Mouse (Mus musculus) ES-Bruce4 (cell line): ENCODE data around the gene Iah1. TPM values are rescaled to one million over a fixed set of nuclear protein-coding genes. Genes with fewer than 3 reads are reported as not detected.

Experiments
- H3K27ac ChIP-seq: 2 replicates; pipeline ENCODE4 v1.5.1; 2012; ENCODE audit warnings: low read length, inconsistent platforms; ENCODE audit not compliant: insufficient read depth
- H3K27me3 ChIP-seq: 2 replicates; pipeline ENCODE4 v1.6.1; 2012; ENCODE audit warnings: mild to moderate bottlenecking, low read length, inconsistent platforms; ENCODE audit not compliant: control insufficient read depth, poor library complexity, insufficient read depth, severe bottlenecking
- H3K36me3 ChIP-seq: 2 replicates; pipeline ENCODE4 v1.6.1; 2012; ENCODE audit warnings: inconsistent platforms, mild to moderate bottlenecking, low read length, moderate library complexity; ENCODE audit not compliant: control insufficient read depth, poor library complexity, insufficient read depth, severe bottlenecking
- H3K4me1 ChIP-seq: one replicate; pipeline ENCODE4 v1.8.1; 2011; ENCODE audit warnings: low read length; ENCODE audit not compliant: control insufficient read depth, insufficient read depth
- H3K4me3 ChIP-seq: 2 replicates; pipeline ENCODE4 v1.5.1; 2011; ENCODE audit warnings: low read depth, mild to moderate bottlenecking, low read length
- H3K9ac ChIP-seq: 2 replicates; pipeline ENCODE4 v1.6.1; 2012; ENCODE audit warnings: low read depth, mild to moderate bottlenecking, inconsistent platforms; ENCODE audit not compliant: poor library complexity, severe bottlenecking
- H3K9me3 ChIP-seq: replicated peaks from 2 replicates; pipeline ENCODE4 v1.6.1; 2012; ENCODE audit warnings: mild to moderate bottlenecking, low read length, inconsistent platforms; ENCODE audit not compliant: control insufficient read depth, poor library complexity, insufficient read depth, severe bottlenecking
- CTCF ChIP-seq: IDR thresholded peaks from one replicate; pipeline ENCODE4 v1.8.1; 2011; ENCODE audit warnings: low read depth, low read length
- EP300 ChIP-seq: IDR thresholded peaks from 2 replicates; pipeline ENCODE4 v1.6.1; 2011; ENCODE audit warnings: low read depth, low read length; ENCODE audit not compliant: insufficient read depth
- POLR2A ChIP-seq: IDR thresholded peaks from one replicate; pipeline ENCODE4 v1.8.1; 2011; ENCODE audit warnings: low read length; ENCODE audit not compliant: insufficient read depth
- polyA plus RNA-seq: library from polyadenylated mRNA; stranded (reverse); fragments of >200 nt; gene quantifications from 2 replicates; pipeline ENCODE4 v1.2.4, GENCODE M21; 2011; ENCODE audit warnings: low read depth; ENCODE audit not compliant: missing spikeins, insufficient read depth, insufficient read length

Iah1 gene
- polyA plus RNA-seq, 1 experiment = 32.5 TPM

- Histone ChIP-seq H3K36me3 (peaks cover 14% of the 10 kb centered on the region), H3K9me3 (no peaks in the 10 kb centered on the region), H3K4me1 (no peaks in the 10 kb centered on the region), H3K27ac (no peak overlapping the region), H3K4me3 (no peak overlapping the region), H3K9ac (no peak overlapping the region), H3K27me3 (no peaks in the 10 kb centered on the region)
- TF ChIP-seq EP300 (no peak), POLR2A (no peak), CTCF (no peak)
Observed at GRCm38 (mm10) chr12:21322296-21322695, 6.1 kb downstream of the Iah1 start.

- Histone ChIP-seq H3K4me3 (no peak overlapping the region), H3K27ac (no peak overlapping the region), H3K27me3 (no peaks in the 10 kb centered on the region), H3K9ac (no peak overlapping the region), H3K36me3 (peaks cover 14% of the 10 kb centered on the region), H3K9me3 (no peaks in the 10 kb centered on the region), H3K4me1 (no peaks in the 10 kb centered on the region)
- TF ChIP-seq EP300 (no peak), CTCF (no peak)
Observed at GRCm38 (mm10) chr12:21322856-21323255, 6.7 kb downstream of the Iah1 start.

GRCm38 (mm10) chr12:21324101-21324500, 7.9 kb downstream of the Iah1 start:
- H3K9me3 ChIP-seq = no peaks in the 10 kb centered on the region
- H3K27me3 ChIP-seq = no peaks in the 10 kb centered on the region
- H3K36me3 ChIP-seq = peaks cover 22% of the 10 kb centered on the region
- no peak overlapping the region for H3K27ac ChIP-seq
- no peaks in the 10 kb centered on the region for H3K4me1 ChIP-seq
- no peak overlapping the region for H3K4me3 ChIP-seq
- TF ChIP-seq POLR2A (no peak), EP300 (no peak), CTCF (no peak)
- no peak overlapping the region for H3K9ac ChIP-seq

- Histone ChIP-seq H3K9me3 (no peaks in the 10 kb centered on the region), H3K4me1 (no peaks in the 10 kb centered on the region), H3K36me3 (peaks cover 23% of the 10 kb centered on the region), H3K9ac (no peak overlapping the region), H3K27me3 (no peaks in the 10 kb centered on the region), H3K4me3 (no peak overlapping the region), H3K27ac (no peak overlapping the region)
- TF ChIP-seq EP300 (no peak), POLR2A (no peak), CTCF (no peak)
Observed at GRCm38 (mm10) chr12:21325266-21325665, 9.1 kb downstream of the Iah1 start.

GRCm38 (mm10) chr12:21326325-21326724, 10.1 kb downstream of the Iah1 start:
- TF ChIP-seq CTCF (no peak), EP300 (no peak), POLR2A (no peak)
- H3K27ac ChIP-seq = no peak overlapping the region
- no peak overlapping the region for H3K9ac ChIP-seq
- H3K9me3 ChIP-seq = no peaks in the 10 kb centered on the region
- no peaks in the 10 kb centered on the region for H3K27me3 ChIP-seq
- no peaks in the 10 kb centered on the region for H3K4me1 ChIP-seq
- peaks cover 23% of the 10 kb centered on the region for H3K36me3 ChIP-seq
- H3K4me3 ChIP-seq = no peak overlapping the region

GRCm38 (mm10) chr12:21329661-21330400, 13.6 kb downstream of the Iah1 start:
- no peak overlapping the region for H3K4me3 ChIP-seq
- no peak overlapping the region for H3K9ac ChIP-seq
- no peaks in the 10 kb centered on the region for H3K4me1 ChIP-seq
- no peaks in the 10 kb centered on the region for H3K9me3 ChIP-seq
- H3K36me3 ChIP-seq = peaks cover 23% of the 10 kb centered on the region
- no peaks in the 10 kb centered on the region for H3K27me3 ChIP-seq
- no peak for TF ChIP-seq EP300
- no peak for TF ChIP-seq POLR2A
- no peak for TF ChIP-seq CTCF
- H3K27ac ChIP-seq = no peak overlapping the region
